Mouse (Mus musculus) gastrocnemius, postnatal 36 days (tissue): ENCODE results near the gene Phtf2. TPM values are rescaled to one million over a fixed set of nuclear protein-coding genes. Genes with fewer than 3 reads are reported as not detected.

ENCODE experiments used
- DNase-seq, 2 experiments: peaks; one replicate each; pipeline ENCODE4 v3.0.0; 2022
- intact Hi-C: fragments of 180-260 bp; cut with DNase I; formaldehyde crosslinking; loops from one replicate; pipeline ENCODE4 v1.15.1; 2025
- total RNA-seq, 2 experiments: library from RNA; stranded (reverse); gene quantifications; 2 replicates each; pipeline ENCODE4 v1.2.3; 2021

Phtf2 gene
- total RNA-seq, 2 experiments from 2014 or later = 146 to 180 TPM

- no peak for DNase-seq
- intact Hi-C loops = no loop called here
Measured at GRCm38 (mm10) chr5:20876934-20877426, 4.9 kb downstream of the Phtf2 start.

GRCm38 (mm10) chr5:20873146-20873545 is 8.8 kb downstream of the Phtf2 start:
- intact Hi-C loops = no loop called here
- DNase-seq = no peak

GRCm38 (mm10) chr5:20865193-20865755 is 16.6 kb downstream of the Phtf2 start:
- DNase-seq = no peak
- intact Hi-C loops = no loop called here

- intact Hi-C loops = no loop called here
Measured at GRCm38 (mm10) chr5:20864216-20864969, 17.5 kb downstream of the Phtf2 start.

GRCm38 (mm10) chr5:20861901-20862300 is 20.0 kb downstream of the Phtf2 start:
- intact Hi-C loops = no loop called here
- no peak for DNase-seq

More at GRCm38 (mm10) chr5:20864216-20864969, 17.5 kb downstream of the Phtf2 start:
- DNase-seq = no peak

- intact Hi-C loops = no loop called here
- DNase-seq = no peak
Measured at GRCm38 (mm10) chr5:20860565-20860964, 21.4 kb downstream of the Phtf2 start.

GRCm38 (mm10) chr5:20858404-20858803 is 23.5 kb downstream of the Phtf2 start:
- intact Hi-C loops = no loop called here
- DNase-seq = no peak

- intact Hi-C loops = no loop called here
- no peak for DNase-seq
Measured at GRCm38 (mm10) chr5:20855066-20855465, 26.9 kb downstream of the Phtf2 start.

GRCm38 (mm10) chr5:20847010-20847409 is 34.9 kb downstream of the Phtf2 start:
- no peak for DNase-seq
- intact Hi-C loops = no loop called here

- no peak for DNase-seq
Measured at GRCm38 (mm10) chr5:20843816-20844215, 38.1 kb downstream of the Phtf2 start.

GRCm38 (mm10) chr5:20843405-20843804 is 38.5 kb downstream of the Phtf2 start:
- DNase-seq = no peak
- intact Hi-C loops = no loop called here

More at GRCm38 (mm10) chr5:20843816-20844215, 38.1 kb downstream of the Phtf2 start:
- intact Hi-C loops = no loop called here

GRCm38 (mm10) chr5:20837082-20837481 is 44.8 kb downstream of the Phtf2 start:
- intact Hi-C loops = no loop called here
- no peak for DNase-seq

GRCm38 (mm10) chr5:20834399-20834798 is 47.5 kb downstream of the Phtf2 start:
- DNase-seq = no peak
- intact Hi-C loops = no loop called here

GRCm38 (mm10) chr5:20831433-20831832 is 50.5 kb downstream of the Phtf2 start:
- no peak for DNase-seq
- intact Hi-C loops = no loop called here

GRCm38 (mm10) chr5:20830717-20831116 is 51.2 kb downstream of the Phtf2 start:
- no peak for DNase-seq
- intact Hi-C loops = no loop called here

GRCm38 (mm10) chr5:20821647-20822046 is 60.3 kb downstream of the Phtf2 start:
- intact Hi-C loops = no loop called here

GRCm38 (mm10) chr5:20821122-20821521 is 60.8 kb downstream of the Phtf2 start:
- DNase-seq = no peak
- intact Hi-C loops = no loop called here

More at GRCm38 (mm10) chr5:20821647-20822046, 60.3 kb downstream of the Phtf2 start:
- DNase-seq = no peak

- intact Hi-C loops = no loop called here
- DNase-seq = no peak
Measured at GRCm38 (mm10) chr5:20815094-20815493, 66.8 kb downstream of the Phtf2 start.

- no peak for DNase-seq
- intact Hi-C loops = no loop called here
Measured at GRCm38 (mm10) chr5:20810449-20810848, 71.5 kb downstream of the Phtf2 start.

- intact Hi-C loops = loop anchor here (10.0 kb wide), 1 partner anchor 169 kb away; no protein-coding TSS in a partner anchor
- DNase-seq = no peak
Measured at GRCm38 (mm10) chr5:20795932-20796331, 86.0 kb downstream of the Phtf2 start.

GRCm38 (mm10) chr5:20791793-20792554 is 90.0 kb downstream of the Phtf2 start:
- peak; percentile 25 to 32 for DNase-seq
- intact Hi-C loops = loop anchor here (5.0 to 10.0 kb wide), 2 partner anchors 90 to 173 kb away; partner anchors contain the start of genes Phtf2 and Tmem60
